Mouse (Mus musculus) left cerebral cortex, postnatal 14 days (tissue): ENCODE results near the gene Parp9. TPM values are rescaled to one million over a fixed set of nuclear protein-coding genes. Genes with fewer than 3 reads are reported as not detected.
"Not testable (repeated sequence)": the region's sequence is repeated elsewhere in the genome, so short reads cannot be mapped to it uniquely, and the experiment has no call there.

Experiments used
- DNase-seq, 2 experiments: peaks; one replicate each; pipeline ENCODE4 v3.0.0; 2021 to 2022; ENCODE audit warnings: low spot score in 2 of 2, mixed read lengths in 1 of 2
- intact Hi-C: fragments of 180-260 bp; cut with DNase I; formaldehyde crosslinking; loops from one replicate; pipeline ENCODE4 v1.15.1; 2025
- long read RNA-seq, 2 experiments: library from polyadenylated mRNA; stranded (forward); transcript quantifications; one replicate each; pipeline ENCODE4 v2.0.0; 2021
- total RNA-seq, 2 experiments: library from RNA; stranded (reverse); gene quantifications; 2 replicates each; pipeline ENCODE4 v1.2.3; 2021

Gene Parp9
- total RNA-seq, result 1 to 10 TPM; 2.1 TPM
- long read RNA-seq, experiment 1, partial matches to known transcripts, result 0 of 3 reads
- long read RNA-seq, experiment 1, other reads (novel, unspliced or antisense), result 0 of 3 reads
- long read RNA-seq, experiment 2, partial matches to known transcripts, result 0 of 3 reads
- long read RNA-seq, experiment 2, other reads (novel, unspliced or antisense), result 1 of 3 reads

DNA sequence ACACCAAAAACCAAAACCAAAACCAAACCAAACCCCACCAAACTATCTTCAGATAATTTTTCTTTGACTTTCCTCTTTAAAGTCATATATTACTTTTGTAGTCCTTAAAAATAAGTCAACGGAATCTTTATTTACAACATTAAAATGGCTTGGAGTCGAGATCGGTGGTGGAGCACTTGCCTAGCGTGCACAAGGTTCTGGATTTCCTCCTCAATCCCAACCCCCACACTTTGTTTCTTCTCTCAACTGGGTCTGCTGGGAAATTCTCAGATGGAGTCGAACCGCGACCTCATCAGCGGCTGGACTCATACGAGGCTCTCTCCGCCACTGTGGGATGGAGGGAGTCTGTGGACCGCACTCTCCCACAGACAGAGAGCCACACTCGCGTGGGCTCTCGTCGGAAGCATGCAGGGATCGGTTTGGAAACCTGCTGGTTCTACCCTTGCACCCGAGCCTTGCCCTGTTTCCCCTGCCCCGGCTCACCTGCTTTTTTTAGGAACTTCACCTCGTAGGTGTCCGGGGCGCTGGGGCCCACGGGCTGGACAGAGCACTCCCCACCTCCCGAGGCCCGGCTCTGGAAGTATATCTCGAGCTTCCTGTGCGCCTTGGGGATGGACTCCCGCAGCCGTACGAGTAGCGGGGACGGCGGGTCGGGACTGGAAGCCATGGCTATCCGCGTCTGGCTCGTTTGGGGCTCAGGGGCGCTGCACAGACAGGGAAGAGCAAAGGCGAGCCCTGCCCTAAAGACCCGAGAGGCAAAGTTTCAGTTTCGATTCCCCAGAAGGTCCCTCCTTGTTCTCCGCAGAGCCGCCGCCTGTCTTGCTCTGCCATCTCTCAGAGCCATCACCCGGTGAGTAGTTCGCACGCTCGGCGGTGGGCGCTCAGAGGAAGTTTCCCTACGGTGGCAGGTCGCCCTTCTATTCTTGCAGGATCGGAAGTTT is at the start of gene Parp9, which contains the start of gene Dtx3l:
Gene Parp9 (plus strand): TSS at position 260 of the 941 bp plus-strand sequence.
Gene Dtx3l (minus strand): TSS at position 941 of the 941 bp plus-strand sequence.
- intact Hi-C loops, result no loop called here

DNA sequence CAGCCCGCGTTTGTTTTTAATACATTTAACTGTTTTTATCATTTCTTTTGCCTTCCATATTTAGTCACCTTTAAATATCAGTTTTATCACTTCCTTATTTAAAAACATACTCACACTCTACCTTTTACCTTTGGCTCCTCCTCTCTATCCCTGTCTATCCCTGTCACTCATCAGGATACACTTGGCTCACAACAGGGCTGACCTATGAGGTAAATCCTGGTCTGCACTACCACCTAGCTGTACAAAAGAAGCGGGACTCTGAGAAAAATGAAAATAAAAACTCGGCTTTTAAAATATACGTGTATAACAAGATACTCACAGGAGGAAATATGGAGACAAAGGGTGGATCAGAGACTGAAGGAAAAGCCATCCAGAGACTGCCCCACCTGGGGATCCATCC is 49.4 kb upstream of the Parp9 start:
- intact Hi-C loops, result no loop called here

More for the DNA sequence above, at the start of gene Parp9, which contains the start of gene Dtx3l:
- peak in 1 of 2 experiments; percentile 21 for DNase-seq

DNA sequence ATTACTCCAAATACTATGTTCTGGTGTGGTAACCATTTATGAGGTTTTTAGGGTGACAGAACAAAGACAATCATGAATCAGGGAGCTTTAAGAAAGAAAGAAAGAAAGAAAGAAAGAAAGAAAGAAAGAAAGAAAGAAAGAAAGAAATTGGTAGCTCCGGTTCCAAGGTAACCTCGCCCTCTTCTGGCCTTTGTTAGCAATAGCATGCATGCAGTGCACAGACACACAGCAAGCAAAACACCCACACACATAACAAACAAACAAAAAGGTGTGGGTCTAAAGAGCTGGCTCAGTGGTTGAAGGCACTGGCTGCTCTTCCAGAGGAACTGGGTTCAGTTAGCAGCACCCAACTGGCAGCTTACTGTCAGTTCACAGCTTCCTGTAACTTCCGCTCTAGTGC is 47.6 kb upstream of the Parp9 start:
- intact Hi-C loops, result no loop called here
- DNase-seq, result no peak

More for the DNA sequence above, 49.4 kb upstream of the Parp9 start:
- DNase-seq, result no peak

DNA sequence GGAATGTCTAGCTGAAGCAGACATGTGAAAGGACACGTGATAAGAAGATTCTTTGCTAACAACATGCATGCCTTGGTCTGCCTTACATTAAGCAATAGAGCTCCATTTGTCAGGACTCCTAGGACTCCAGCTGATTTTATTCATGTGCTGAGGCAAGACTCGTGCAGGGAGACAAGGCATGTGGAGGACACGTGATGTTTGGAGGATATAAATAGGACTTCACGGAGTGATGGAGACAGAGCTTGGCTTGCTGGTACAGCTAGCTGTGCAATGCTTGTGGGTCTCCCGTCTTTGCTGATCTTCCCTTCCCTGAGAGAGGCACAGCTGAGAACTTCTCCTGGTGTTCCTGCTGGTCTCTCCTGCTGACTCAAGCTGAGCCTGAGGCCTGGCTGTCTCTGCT is 46.7 kb upstream of the Parp9 start:
- intact Hi-C loops, result not testable (repeated sequence)
- peak in 1 of 2 experiments; percentile 6 for DNase-seq

DNA sequence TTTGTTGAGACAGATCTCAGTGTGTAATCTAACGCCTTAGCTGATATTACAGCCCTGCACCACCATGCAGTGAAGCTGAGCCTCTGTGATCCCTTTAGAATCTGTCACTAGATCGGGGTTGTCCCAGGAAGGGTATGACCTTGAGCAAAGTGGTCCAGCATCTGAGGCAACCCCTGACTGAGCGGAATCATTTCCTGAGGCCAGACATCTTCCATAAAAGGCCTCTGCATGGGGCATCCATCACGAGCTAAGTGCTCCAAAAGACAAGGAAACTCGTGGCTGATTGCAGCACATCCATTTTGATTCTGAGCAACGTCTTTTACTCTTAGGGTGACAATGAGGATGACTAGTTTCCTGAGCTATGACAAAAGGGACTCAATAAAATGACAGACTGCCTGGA is 43.3 kb upstream of the Parp9 start:
- intact Hi-C loops, result no loop called here
- no peak for DNase-seq

DNA sequence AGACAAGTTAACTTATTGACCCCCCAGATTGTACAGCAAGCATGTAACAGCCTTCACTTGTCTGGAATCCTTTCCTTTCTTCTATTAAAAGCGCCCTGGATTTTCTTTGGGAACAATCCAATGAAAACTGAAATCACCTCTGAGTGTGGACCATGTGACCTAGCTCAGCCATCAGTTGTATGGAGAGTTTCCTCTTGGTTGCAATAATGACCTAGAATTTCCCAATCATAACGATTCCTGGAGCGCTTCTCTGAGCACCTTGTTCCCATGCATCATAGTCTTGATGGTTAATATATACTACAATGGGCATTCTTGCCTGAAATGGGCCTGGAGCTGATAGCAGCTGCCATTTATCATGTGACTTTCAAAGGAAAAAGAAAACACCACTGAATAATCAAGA is 37.7 kb upstream of the Parp9 start:
- intact Hi-C loops, result no loop called here
- DNase-seq, result no peak

DNA sequence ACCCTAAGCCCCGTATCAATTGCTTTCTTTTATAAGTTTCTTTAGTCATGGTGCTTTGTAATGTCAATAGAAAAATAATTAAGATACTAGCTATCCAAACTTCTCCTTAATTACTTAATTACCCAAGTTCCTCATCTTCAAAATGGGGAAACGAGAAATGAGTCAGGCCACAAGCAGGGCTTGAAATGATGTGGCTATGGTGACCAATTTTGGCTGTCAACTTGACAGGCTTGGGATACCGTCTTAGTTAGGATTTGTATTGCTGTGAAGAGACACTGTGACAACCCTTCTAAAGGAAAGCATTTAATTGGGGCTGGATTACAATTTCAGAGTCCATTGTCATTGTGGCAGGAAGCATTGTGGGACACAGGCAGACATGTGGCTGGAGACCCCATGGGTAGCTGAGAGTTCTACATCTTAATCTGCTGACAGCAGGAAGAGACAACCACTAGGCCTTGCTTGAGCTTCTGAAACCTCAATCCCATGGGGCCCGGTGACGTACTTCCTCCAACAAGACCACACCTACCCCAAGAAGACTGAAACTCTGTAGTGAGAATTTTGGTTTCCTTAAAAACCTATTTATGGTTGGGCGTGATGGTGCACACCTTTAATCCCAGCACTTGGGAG is 35.1 kb upstream of the Parp9 start:
- intact Hi-C loops, result no loop called here
- no peak for DNase-seq

DNA sequence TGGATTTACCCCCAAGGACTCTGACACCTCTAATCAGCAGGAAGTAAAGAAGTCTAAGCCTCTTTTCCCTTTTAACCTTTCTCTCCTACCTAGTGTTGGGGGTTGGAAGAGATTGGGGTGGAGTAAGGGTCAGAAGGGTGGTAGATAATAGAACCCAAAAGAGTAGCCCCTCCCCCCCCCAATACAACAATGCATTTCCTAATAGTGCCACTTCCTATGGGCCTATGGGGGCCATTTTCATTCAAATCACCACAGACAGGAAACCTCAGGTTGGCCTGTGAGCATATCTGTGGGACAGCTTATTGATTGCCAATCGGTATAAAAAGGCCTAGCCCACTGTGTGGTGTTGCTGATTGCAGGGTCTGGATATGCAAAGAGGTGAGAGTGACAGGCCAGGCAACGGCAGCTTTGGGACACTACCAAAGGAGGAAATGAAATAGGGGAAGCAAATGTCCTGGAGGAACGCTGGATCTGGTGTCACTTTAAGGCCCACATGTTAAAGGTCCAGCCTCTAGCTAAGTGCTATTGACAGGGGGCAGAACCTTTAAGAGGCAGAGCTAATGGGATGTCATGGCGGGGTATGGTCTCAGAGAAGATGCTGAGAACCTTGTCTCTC is 34.0 kb upstream of the Parp9 start:
- DNase-seq, result no peak
- intact Hi-C loops, result no loop called here

DNA sequence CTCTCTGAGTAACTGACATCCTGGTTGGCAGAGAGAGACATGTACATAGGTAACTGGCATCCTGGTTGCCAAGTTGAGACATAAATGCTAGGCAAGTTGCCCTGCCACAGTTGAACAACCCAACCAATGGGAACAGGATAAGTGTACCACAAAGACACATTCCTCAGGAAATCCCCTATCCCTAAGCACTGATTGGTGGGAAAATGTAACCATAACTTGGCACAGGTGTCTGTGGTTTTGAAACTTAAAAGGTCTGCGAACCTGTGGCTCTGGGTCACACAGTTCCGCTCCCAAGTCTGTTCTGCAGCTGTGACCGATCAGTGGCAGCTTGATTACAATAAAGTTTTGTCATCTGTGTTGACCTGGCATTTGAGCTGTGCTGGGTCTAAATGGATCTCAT is 32.9 kb upstream of the Parp9 start:
- intact Hi-C loops, result no loop called here
- no peak for DNase-seq

DNA sequence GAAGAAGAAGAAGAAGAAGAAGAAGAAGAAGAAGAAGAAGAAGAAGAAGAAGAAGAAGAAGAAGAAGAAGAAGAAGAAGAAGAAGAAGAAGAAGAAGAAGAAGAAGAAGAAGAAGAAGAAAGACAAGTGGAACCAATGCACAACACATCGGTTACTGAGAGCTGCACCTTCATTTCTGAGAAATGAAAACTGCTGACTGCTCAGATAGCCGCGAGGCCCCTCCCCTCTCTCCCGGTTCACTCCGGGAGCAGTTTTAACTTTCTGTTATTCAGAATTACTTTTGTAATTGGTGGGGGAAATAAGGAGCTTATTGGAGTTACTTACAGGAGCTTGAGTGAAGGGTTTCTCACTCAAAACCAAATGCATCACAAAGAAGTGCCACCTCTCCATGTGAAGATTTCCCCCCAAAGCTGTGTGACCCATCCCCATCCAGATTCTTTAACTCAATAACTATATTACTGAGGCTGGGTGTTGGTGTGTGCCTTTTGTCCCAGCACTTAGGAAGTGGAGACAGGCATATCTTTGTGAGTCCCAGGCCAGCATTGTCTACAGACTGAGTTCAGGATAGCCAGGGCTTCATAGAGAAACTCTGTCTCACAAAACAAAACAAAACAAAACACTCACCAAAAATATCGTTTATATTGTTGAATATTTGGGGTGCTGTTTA is 32.3 kb upstream of the Parp9 start:
- DNase-seq, result no peak
- intact Hi-C loops, result no loop called here

DNA sequence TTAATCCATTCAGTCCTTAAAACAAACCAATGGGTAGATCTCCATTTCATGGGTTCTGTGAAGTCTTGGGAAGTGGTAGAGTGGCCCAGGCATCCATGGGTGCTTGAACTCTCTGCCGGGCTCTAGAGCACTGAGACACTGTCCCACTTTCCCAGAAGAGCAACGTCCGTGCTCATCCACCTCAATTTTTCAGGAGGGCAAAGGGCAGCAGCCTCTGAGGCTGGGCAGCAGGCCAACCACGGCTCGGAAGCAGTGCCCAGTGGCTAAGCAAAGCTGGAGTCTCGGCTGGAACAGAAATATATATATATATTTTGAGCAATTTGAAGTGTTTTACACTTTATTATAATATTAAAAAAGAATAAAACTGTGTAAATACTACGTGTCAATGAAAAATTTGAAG is 31.4 kb upstream of the Parp9 start:
- DNase-seq, result no peak
- intact Hi-C loops, result no loop called here

DNA sequence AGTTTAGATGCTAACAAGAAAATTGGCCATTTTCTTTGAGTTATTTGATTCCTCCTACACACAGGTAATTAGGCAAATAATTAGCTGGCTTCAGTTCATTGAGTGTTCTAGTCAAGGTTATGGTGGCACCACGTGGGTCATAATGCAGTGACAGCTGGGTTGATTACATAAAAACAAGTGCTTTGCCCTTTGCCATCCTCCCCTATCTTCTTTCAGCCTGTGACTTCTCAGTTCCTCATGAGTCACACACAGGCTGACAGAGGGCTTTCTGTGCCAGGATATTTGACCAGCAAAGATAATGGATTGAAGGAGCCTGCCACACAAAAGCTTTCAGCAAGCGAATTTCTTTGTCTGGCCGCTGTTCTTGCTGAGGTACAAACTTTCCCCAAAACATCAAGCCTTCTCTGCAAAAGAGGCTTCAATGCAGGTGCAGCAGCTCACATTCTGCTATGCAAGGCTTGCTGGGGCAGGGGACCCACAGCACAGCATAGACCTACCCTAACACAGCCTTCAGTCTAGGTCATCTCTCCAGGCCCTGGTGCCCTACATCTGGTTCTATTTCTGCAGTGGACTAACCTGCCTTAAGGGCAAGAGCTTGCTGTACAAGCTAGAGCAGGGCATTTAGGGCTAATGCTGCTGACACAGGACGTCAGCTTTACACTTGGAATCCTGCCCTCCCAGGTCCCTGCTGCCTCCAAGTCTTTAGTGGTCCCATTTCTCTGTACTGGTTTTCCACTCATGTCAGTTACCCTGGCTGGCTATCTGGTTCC is 30.7 kb upstream of the Parp9 start:
- intact Hi-C loops, result no loop called here
- no peak for DNase-seq

DNA sequence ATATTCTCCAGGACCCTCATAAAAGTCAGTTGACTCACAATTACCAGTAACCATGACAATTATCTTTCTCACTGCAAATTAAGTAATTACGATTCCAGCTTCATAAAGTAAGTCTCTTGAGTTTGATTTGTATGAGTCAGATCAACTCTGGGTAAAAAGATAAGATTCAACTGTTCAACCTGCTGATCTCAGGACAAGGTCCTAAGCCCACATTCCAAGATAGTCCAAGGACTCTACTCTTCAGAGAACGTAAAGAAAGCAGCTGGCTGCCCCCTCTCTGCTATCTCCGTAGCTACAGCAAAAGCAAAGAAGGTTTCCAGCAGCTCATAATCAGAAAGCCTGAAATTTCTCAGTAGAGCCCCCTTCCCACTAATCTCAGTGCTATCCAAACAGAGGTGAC is 26.8 kb upstream of the Parp9 start:
- intact Hi-C loops, result no loop called here
- DNase-seq, result no peak

DNA sequence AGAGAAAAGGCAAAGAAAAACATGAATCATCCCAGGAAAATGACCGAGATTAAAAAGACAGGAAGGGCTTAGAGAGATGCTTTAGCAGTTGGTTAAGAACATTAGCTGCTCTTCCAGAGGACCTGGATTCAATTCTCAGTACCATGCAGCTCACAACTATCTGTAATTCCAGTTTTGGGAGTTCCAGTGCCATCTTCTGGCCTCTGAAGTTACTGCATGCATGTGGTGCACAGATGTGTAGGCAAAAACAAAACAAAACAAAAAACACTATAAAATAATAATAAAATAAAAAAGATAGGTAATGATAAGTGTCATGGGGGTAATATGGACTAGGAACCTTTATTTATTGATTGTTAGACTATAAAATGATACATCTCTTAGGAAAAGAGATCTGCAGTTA is 24.7 kb upstream of the Parp9 start:
- intact Hi-C loops, result no loop called here
- no peak for DNase-seq

DNA sequence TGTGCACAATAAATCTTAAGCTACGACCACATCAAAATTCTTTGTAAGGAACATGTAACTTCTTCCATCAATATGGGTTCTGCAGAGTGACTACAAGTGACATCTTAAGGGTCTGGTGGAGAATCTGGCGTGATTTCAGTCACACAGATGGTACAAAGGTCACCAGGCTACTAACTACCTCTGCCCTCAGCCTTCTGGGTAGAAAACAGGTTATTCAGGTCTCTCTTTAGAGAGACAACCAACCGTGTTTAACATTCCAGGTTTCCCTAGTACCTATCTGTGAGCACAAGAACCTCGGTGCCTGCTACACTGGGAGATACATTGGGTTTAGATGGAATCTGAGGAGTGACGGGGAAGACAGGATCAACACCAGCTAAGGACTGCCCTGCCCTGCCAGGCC is 24.0 kb upstream of the Parp9 start:
- intact Hi-C loops, result no loop called here

DNA sequence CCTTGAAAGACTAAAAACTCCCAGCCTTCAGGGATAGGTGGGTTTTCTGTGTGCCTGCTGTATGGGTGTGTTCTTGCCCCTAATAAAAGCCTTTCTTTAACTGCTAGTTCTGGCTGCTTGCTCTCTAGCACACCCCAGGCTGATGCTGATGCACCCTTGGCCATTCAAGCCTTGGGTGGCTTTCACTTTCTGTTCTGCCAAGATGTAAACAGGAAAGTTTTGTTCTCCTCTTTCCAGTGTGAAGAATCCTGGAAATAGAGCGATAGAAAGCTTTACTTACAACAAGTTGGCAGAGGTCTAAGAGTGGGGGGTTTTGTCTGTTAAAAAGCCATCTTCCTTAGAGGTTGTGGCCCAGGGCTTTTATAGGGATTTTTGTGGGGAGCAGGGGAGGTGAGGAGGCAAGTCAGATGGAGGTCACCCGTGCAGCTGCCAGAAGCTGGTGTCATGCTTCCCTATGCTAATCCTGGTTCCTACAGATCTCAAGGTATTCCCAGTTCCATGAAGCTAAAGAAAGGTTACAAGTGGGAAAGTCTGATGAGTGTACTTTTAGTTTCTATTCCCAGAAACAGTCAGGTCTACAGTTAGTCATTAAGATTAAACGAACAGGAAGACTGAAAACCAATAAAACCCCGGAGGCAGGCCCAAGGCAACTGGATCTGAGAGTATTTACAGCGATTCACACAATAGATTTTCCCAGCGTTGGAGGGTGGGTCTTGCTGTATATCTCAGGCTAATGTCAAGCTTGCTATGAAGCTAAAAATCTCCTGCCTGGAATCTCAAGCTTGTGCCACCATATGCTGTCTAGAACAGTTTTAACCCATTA is 19.3 kb upstream of the Parp9 start:
- intact Hi-C loops, result no loop called here
- no peak for DNase-seq

More for the DNA sequence above, 24.0 kb upstream of the Parp9 start:
- DNase-seq, result no peak

DNA sequence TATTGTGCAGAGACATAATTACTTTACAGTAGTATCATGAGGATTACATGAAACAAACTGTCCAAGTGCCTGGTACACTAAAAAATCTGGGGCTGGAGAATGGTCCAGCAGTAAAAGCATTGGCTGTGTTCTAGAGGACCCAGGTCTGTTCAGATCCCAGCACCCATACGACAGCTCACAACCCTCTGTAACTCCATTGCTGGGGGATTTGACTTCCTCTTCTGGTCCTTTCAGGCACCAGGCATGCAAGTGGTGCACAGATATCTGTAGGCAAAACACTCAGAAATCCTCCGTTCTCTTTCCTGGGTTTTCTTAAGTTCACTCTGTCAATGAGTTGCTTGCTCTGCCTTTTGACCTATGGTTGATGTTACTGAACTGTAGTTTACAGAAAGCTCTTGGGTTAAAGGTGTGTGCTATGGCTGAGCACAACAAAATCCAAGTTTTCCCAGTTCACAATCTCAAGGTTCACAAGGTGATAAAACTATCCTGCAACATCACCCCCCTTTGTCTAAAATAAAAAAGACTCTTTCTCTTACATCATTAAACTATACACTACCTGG is 16.5 kb upstream of the Parp9 start:
- intact Hi-C loops, result no loop called here
- DNase-seq, result no peak
